Mouse (Mus musculus): ENCODE results near the gene Vapa. TPM values are rescaled to one million over a fixed set of nuclear protein-coding genes. Genes with fewer than 3 reads are reported as not detected.
"Not testable (repeated sequence)": the region's sequence is repeated elsewhere in the genome, so short reads cannot be mapped to it uniquely, and the experiment has no call there.

The Vapa gene
- polyA plus RNA-seq, 1 experiment, result 238 TPM

GRCm38 (mm10) chr17:65629943-65630342, 16.6 kb upstream of the Vapa start:
- no peak overlapping the region for H3K4me3 ChIP-seq (ENCODE audit: insufficient read depth, low read length)
- peak overlapping the region; percentile 32; the same call in 1 of the 2 replicates for H3K27ac ChIP-seq (ENCODE audit: insufficient read depth, low read length)
- H3K4me1 ChIP-seq (ENCODE audit: control insufficient read depth, insufficient read depth, low read length), result no peaks in the 10 kb centered on the region
- TF ChIP-seq POLR2A (IDR thresholded peaks at IDR 0.05; ENCODE audit: low read depth, low read length) (no peak), CTCF (IDR thresholded peaks at IDR 0.05; ENCODE audit: borderline replicate concordance, insufficient read depth, low read length) (no peak)

- H3K4me1 ChIP-seq (ENCODE audit: control insufficient read depth, insufficient read depth, low read length); H3K27ac ChIP-seq (ENCODE audit: insufficient read depth, low read length); H3K4me3 ChIP-seq (ENCODE audit: insufficient read depth, low read length): not testable (repeated sequence)
Measured at GRCm38 (mm10) chr17:65628823-65629532, 15.6 kb upstream of the Vapa start.

- H3K4me3 ChIP-seq (ENCODE audit: insufficient read depth, low read length), result no peak overlapping the region
- H3K27ac ChIP-seq (ENCODE audit: insufficient read depth, low read length), result no peak overlapping the region
- no peaks in the 10 kb centered on the region for H3K4me1 ChIP-seq (ENCODE audit: control insufficient read depth, insufficient read depth, low read length)
- TF ChIP-seq CTCF (IDR thresholded peaks at IDR 0.05; ENCODE audit: borderline replicate concordance, insufficient read depth, low read length) (no peak), POLR2A (IDR thresholded peaks at IDR 0.05; ENCODE audit: low read depth, low read length) (no peak)
Measured at GRCm38 (mm10) chr17:65626301-65626700, 12.9 kb upstream of the Vapa start.

- TF ChIP-seq POLR2A (IDR thresholded peaks at IDR 0.05; ENCODE audit: low read depth, low read length), result no peak
- no peak for TF ChIP-seq CTCF (IDR thresholded peaks at IDR 0.05; ENCODE audit: borderline replicate concordance, insufficient read depth, low read length)
- Histone ChIP-seq H3K4me3 (ENCODE audit: insufficient read depth, low read length) (no peak overlapping the region), H3K4me1 (ENCODE audit: control insufficient read depth, insufficient read depth, low read length) (no peaks in the 10 kb centered on the region)
Measured at GRCm38 (mm10) chr17:65625563-65625962, 12.2 kb upstream of the Vapa start.

GRCm38 (mm10) chr17:65623130-65623529, 9.8 kb upstream of the Vapa start:
- no peak for TF ChIP-seq CTCF (IDR thresholded peaks at IDR 0.05; ENCODE audit: borderline replicate concordance, insufficient read depth, low read length)
- no peak for TF ChIP-seq POLR2A (IDR thresholded peaks at IDR 0.05; ENCODE audit: low read depth, low read length)
- Histone ChIP-seq H3K27ac (ENCODE audit: insufficient read depth, low read length) (no peak overlapping the region), H3K4me3 (ENCODE audit: insufficient read depth, low read length) (no peak overlapping the region), H3K4me1 (ENCODE audit: control insufficient read depth, insufficient read depth, low read length) (no peaks in the 10 kb centered on the region)

More at GRCm38 (mm10) chr17:65625563-65625962, 12.2 kb upstream of the Vapa start:
- no peak overlapping the region for H3K27ac ChIP-seq (ENCODE audit: insufficient read depth, low read length)

GRCm38 (mm10) chr17:65618431-65618830, 5.1 kb upstream of the Vapa start:
- Histone ChIP-seq H3K27ac (ENCODE audit: insufficient read depth, low read length) (no peak overlapping the region), H3K4me1 (ENCODE audit: control insufficient read depth, insufficient read depth, low read length) (peaks cover 4% of the 10 kb centered on the region; the same call in 1 of the 2 replicates), H3K4me3 (ENCODE audit: insufficient read depth, low read length) (no peak overlapping the region)
- TF ChIP-seq POLR2A (IDR thresholded peaks at IDR 0.05; ENCODE audit: low read depth, low read length) (no peak), CTCF (IDR thresholded peaks at IDR 0.05; ENCODE audit: borderline replicate concordance, insufficient read depth, low read length) (no peak)

GRCm38 (mm10) chr17:65615678-65616077, 2.3 kb upstream of the Vapa start:
- Histone ChIP-seq H3K4me1 (ENCODE audit: control insufficient read depth, insufficient read depth, low read length) (peaks cover 4% of the 10 kb centered on the region; the same call in 1 of the 2 replicates), H3K4me3 (ENCODE audit: insufficient read depth, low read length) (no peak overlapping the region), H3K27ac (ENCODE audit: insufficient read depth, low read length) (no peak overlapping the region)
- TF ChIP-seq POLR2A (IDR thresholded peaks at IDR 0.05; ENCODE audit: low read depth, low read length) (no peak), CTCF (IDR thresholded peaks at IDR 0.05; ENCODE audit: borderline replicate concordance, insufficient read depth, low read length) (no peak)

- TF ChIP-seq CTCF (IDR thresholded peaks at IDR 0.05; ENCODE audit: borderline replicate concordance, insufficient read depth, low read length) (no peak), POLR2A (IDR thresholded peaks at IDR 0.05; ENCODE audit: low read depth, low read length) (no peak)
- peak overlapping the region; percentile 97 for H3K27ac ChIP-seq (ENCODE audit: insufficient read depth, low read length)
- H3K4me1 ChIP-seq (ENCODE audit: control insufficient read depth, insufficient read depth, low read length), result peaks cover 4% of the 10 kb centered on the region; the same call in 1 of the 2 replicates
- peak overlapping the region; percentile 57 for H3K4me3 ChIP-seq (ENCODE audit: insufficient read depth, low read length)
Measured at GRCm38 (mm10) chr17:65614431-65614830, 1.1 kb upstream of the Vapa start.

GRCm38 (mm10) chr17:65613142-65613462, 253 bp downstream of the Vapa start:
- no peak for TF ChIP-seq POLR2A (IDR thresholded peaks at IDR 0.05; ENCODE audit: low read depth, low read length)
- TF ChIP-seq CTCF (IDR thresholded peaks at IDR 0.05; ENCODE audit: borderline replicate concordance, insufficient read depth, low read length), result no peak
- H3K27ac ChIP-seq (ENCODE audit: insufficient read depth, low read length), result peak overlapping the region; percentile 90
- peaks cover 4% of the 10 kb centered on the region; the same call in 1 of the 2 replicates for H3K4me1 ChIP-seq (ENCODE audit: control insufficient read depth, insufficient read depth, low read length)
- peak overlapping the region; percentile 86 for H3K4me3 ChIP-seq (ENCODE audit: insufficient read depth, low read length)

GRCm38 (mm10) chr17:65612391-65613141, 789 bp downstream of the Vapa start:
- no peak for TF ChIP-seq POLR2A (IDR thresholded peaks at IDR 0.05; ENCODE audit: low read depth, low read length)
- TF ChIP-seq CTCF (IDR thresholded peaks at IDR 0.05; ENCODE audit: borderline replicate concordance, insufficient read depth, low read length), result no peak
- peak overlapping the region; percentile 86 for H3K4me3 ChIP-seq (ENCODE audit: insufficient read depth, low read length)
- peak overlapping the region; percentile 90; the same call in 1 of the 2 replicates for H3K27ac ChIP-seq (ENCODE audit: insufficient read depth, low read length)
- H3K4me1 ChIP-seq (ENCODE audit: control insufficient read depth, insufficient read depth, low read length), result peaks cover 4% of the 10 kb centered on the region; the same call in 1 of the 2 replicates

Data from embryonic fibroblast, embryonic 13.5 days (primary cell).